Mouse (Mus musculus): Measurements from ENCODE around the gene Atp2c2. TPM values are rescaled to one million over a fixed set of nuclear protein-coding genes. Genes with fewer than 3 reads are reported as not detected.

The Atp2c2 gene
- polyA plus RNA-seq, 1 experiment from 2014 or later, result 1.8 TPM

DNA sequence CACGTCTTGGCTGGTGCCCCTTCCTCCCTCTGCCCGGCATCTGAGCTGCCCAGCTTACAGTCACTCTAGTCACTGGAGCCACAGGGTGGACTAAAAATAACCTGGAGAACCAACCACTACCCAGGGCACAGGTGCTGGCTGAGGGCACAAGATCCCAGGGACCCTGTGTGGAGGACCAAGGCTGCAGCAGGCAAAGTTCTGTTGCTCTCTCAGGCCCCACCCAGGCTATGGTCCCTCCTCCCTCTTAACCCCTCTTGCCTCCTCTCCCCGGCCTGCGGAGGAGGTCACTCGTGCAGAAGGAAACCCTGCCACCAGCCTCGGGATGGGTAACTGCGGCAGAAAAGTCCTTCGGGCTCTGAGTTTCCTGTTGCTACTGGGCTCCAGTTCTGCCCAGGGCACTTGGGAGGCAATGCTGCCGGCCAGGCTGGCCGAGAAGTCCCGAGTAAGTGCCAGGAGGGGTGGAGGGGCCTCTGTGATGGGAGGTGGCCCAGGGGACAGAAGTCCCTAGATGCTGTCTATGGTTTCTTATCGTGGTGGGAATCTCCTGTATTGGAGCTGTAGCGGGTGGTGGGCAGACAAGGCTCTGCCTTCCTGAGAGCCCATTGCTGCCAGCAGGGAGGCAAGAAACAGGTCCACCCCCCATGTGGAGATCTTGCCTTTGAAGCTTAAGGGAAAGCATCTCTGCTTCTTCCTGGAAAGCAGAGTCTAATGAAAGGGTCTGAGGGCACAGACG, 33.4 kb upstream of the Atp2c2 start, which contains the start of gene Wfdc1:
Wfdc1 (plus strand) TSS at position 147 of the 733 bp plus-strand sequence.
- 15% methylated on average over 14 of the region's 14 CpGs for WGBS
- H3K4me1 ChIP-seq (ENCODE audit: insufficient read depth), result peaks cover 17% of the 10 kb centered on the region; the same call in 1 of the 2 replicates
- no peak for DNase-seq
- ATAC-seq (ENCODE audit: insufficient read depth), result no peak
- peak within 1 kb of the TSS; percentile 29; the same call in 1 of the 2 replicates for H3K4me2 ChIP-seq
- H3K9ac ChIP-seq, result no peak within 1 kb of the TSS
- H3K27me3 ChIP-seq (ENCODE audit: insufficient read depth, low read length), result no peaks in the 10 kb centered on the region
- H3K36me3 ChIP-seq (ENCODE audit: insufficient read depth), result no peaks in the 10 kb centered on the region
- no peaks in the 10 kb centered on the region for H3K9me3 ChIP-seq (ENCODE audit: low read depth, low read length)
- no peak for TF ChIP-seq CTCF (IDR thresholded peaks at IDR 0.05; ENCODE audit: low read depth)
- H3K27ac ChIP-seq (ENCODE audit: low read depth), result no peak within 1 kb of the TSS; the same call in 1 of the 2 replicates
- no peak within 1 kb of the TSS for H3K4me3 ChIP-seq (ENCODE audit: low read depth, low read length)

DNA sequence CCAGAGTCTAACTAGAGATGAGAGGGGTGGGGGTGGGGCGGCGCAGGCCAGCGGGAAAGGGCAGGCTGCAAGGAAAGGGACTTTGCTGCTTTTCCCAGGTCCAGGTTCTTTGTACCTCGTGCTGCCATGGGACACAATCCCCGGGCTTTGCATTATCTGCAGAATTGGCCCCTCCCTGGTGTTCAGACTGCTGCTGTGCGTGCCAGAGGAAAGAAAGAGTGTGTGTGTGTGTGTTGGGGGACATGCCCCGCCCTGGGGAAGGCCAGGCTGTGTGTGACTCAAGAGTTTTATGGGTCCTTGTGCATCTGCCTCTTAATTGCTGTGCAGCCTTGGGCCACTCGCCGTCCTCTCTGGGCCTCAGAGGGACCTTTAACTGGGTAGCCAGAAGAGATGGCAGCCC, 31.4 kb upstream of the Atp2c2 start:
- no peak overlapping the region for H3K4me3 ChIP-seq (ENCODE audit: low read depth, low read length)

DNA sequence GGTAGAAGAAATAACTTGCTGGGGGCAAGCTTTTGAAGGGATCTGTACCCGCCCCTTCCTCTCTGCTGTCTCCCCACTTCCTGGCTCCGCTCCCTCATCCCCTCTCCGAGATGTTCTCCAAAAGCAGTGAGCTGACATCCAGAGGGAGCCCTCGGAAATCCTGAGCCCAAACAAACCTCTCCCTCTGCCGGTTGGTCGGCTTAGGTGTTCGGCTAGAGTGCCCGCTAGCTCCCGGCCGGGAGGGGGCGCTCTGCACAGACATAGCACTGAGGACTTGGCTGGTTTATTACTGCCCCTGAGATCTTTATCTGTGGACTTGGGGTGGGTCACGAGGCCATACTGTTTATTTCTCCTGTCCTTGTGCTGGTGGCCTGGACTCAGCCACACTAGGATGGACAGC, 30.5 kb upstream of the Atp2c2 start:
- Histone ChIP-seq H3K27me3 (ENCODE audit: insufficient read depth, low read length) (no peaks in the 10 kb centered on the region), H3K4me3 (ENCODE audit: low read depth, low read length) (no peak overlapping the region), H3K27ac (ENCODE audit: low read depth) (no peak overlapping the region), H3K9me3 (ENCODE audit: low read depth, low read length) (no peaks in the 10 kb centered on the region), H3K4me2 (no peak overlapping the region), H3K36me3 (ENCODE audit: insufficient read depth) (no peaks in the 10 kb centered on the region), H3K9ac (no peak overlapping the region), H3K4me1 (ENCODE audit: insufficient read depth) (peaks cover 17% of the 10 kb centered on the region; the same call in 1 of the 2 replicates)
- 36% methylated on average over 12 of the region's 12 CpGs for WGBS
- ATAC-seq (ENCODE audit: insufficient read depth) (no peak), DNase-seq (peak; percentile 42)
- peak; percentile 64 for TF ChIP-seq CTCF (IDR thresholded peaks at IDR 0.05; ENCODE audit: low read depth)

More for the DNA sequence above, 31.4 kb upstream of the Atp2c2 start:
- H3K4me1 ChIP-seq (ENCODE audit: insufficient read depth), result peaks cover 17% of the 10 kb centered on the region; the same call in 1 of the 2 replicates
- no peaks in the 10 kb centered on the region for H3K27me3 ChIP-seq (ENCODE audit: insufficient read depth, low read length)
- H3K9me3 ChIP-seq (ENCODE audit: low read depth, low read length), result no peaks in the 10 kb centered on the region
- no peak for ATAC-seq (ENCODE audit: insufficient read depth)
- no peak overlapping the region for H3K27ac ChIP-seq (ENCODE audit: low read depth)
- no peaks in the 10 kb centered on the region for H3K36me3 ChIP-seq (ENCODE audit: insufficient read depth)
- H3K4me2 ChIP-seq, result no peak overlapping the region
- no peak for TF ChIP-seq CTCF (IDR thresholded peaks at IDR 0.05; ENCODE audit: low read depth)
- WGBS, result 69% methylated on average over 9 of the region's 9 CpGs
- no peak overlapping the region for H3K9ac ChIP-seq
- no peak for DNase-seq

DNA sequence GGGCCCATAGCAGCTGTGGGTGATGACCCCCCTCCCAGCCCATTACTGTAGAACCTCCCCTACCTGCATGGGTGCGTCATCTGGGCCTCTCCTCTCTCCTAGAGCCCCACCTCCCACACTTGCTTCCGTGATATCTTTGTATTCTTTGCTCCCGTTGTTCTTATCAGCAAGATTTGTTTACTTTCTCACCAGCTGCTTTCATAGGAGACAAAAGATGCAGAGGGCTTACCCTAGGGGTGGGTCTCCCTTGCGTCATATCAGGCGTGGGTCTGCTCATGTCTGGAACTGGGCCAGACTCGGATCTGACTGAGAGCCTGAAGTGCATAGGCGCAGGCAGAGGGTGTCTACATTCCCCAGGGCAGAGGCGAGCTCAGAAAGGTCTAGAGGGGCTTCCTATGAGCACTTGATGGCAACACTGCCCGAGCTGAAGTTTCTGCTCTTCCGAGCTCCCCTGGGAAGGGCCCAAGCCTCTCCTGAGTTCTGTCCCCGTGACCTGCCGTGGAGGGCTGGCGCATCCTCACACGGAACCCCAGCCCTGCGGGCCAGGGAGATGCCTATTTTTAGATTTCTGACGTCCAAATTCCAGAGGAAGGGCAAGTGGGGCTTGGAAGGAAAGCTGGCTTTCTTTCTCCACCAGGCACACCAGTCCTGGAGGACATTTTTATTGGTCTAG, 29.3 kb upstream of the Atp2c2 start:
- H3K9ac ChIP-seq, result no peak overlapping the region
- peaks cover 14% of the 10 kb centered on the region; the same call in 1 of the 2 replicates for H3K4me1 ChIP-seq (ENCODE audit: insufficient read depth)
- H3K27ac ChIP-seq (ENCODE audit: low read depth), result peak overlapping the region; percentile 82
- H3K27me3 ChIP-seq (ENCODE audit: insufficient read depth, low read length), result no peaks in the 10 kb centered on the region
- 7% methylated on average over 16 of the region's 16 CpGs for WGBS
- no peak overlapping the region for H3K4me3 ChIP-seq (ENCODE audit: low read depth, low read length)
- no peaks in the 10 kb centered on the region for H3K36me3 ChIP-seq (ENCODE audit: insufficient read depth)
- H3K4me2 ChIP-seq, result peak overlapping the region; percentile 41
- no peak for TF ChIP-seq CTCF (IDR thresholded peaks at IDR 0.05; ENCODE audit: low read depth)
- ATAC-seq (ENCODE audit: insufficient read depth) (peak; percentile 65), DNase-seq (peak; percentile 79)
- no peaks in the 10 kb centered on the region for H3K9me3 ChIP-seq (ENCODE audit: low read depth, low read length)

GRCm38 (mm10) chr8:119673976-119674555, 25.7 kb upstream of the Atp2c2 start:
- no peak overlapping the region for H3K4me2 ChIP-seq
- H3K27me3 ChIP-seq (ENCODE audit: insufficient read depth, low read length), result no peaks in the 10 kb centered on the region
- no peaks in the 10 kb centered on the region for H3K36me3 ChIP-seq (ENCODE audit: insufficient read depth)
- H3K9ac ChIP-seq, result no peak overlapping the region
- peaks cover 5% of the 10 kb centered on the region; the same call in 1 of the 2 replicates for H3K4me1 ChIP-seq (ENCODE audit: insufficient read depth)
- H3K27ac ChIP-seq (ENCODE audit: low read depth), result no peak overlapping the region
- 74% methylated on average over 9 of the region's 11 CpGs for WGBS
- H3K4me3 ChIP-seq (ENCODE audit: low read depth, low read length), result no peak overlapping the region
- no peak for DNase-seq
- no peaks in the 10 kb centered on the region for H3K9me3 ChIP-seq (ENCODE audit: low read depth, low read length)
- ATAC-seq (ENCODE audit: insufficient read depth), result no peak
- TF ChIP-seq CTCF (IDR thresholded peaks at IDR 0.05; ENCODE audit: low read depth), result peak; percentile 44

GRCm38 (mm10) chr8:119675457-119675856, 24.4 kb upstream of the Atp2c2 start:
- no peak for ATAC-seq (ENCODE audit: insufficient read depth)
- TF ChIP-seq CTCF (IDR thresholded peaks at IDR 0.05; ENCODE audit: low read depth), result no peak
- Histone ChIP-seq H3K27me3 (ENCODE audit: insufficient read depth, low read length) (no peaks in the 10 kb centered on the region), H3K9ac (no peak overlapping the region), H3K4me1 (ENCODE audit: insufficient read depth) (peaks cover 3% of the 10 kb centered on the region; the same call in 1 of the 2 replicates), H3K36me3 (ENCODE audit: insufficient read depth) (no peaks in the 10 kb centered on the region), H3K27ac (ENCODE audit: low read depth) (no peak overlapping the region), H3K4me2 (no peak overlapping the region), H3K4me3 (ENCODE audit: low read depth, low read length) (no peak overlapping the region), H3K9me3 (ENCODE audit: low read depth, low read length) (no peaks in the 10 kb centered on the region)
- WGBS, result 81% methylated on average over 5 of the region's 5 CpGs
- no peak for DNase-seq

GRCm38 (mm10) chr8:119676389-119676788, 23.4 kb upstream of the Atp2c2 start:
- peak; percentile 22; the same call in 1 of the 2 replicates for ATAC-seq (ENCODE audit: insufficient read depth)
- no peak overlapping the region for H3K9ac ChIP-seq

More at GRCm38 (mm10) chr8:119676389-119676788, 23.4 kb upstream of the Atp2c2 start:
- Histone ChIP-seq H3K27ac (ENCODE audit: low read depth) (no peak overlapping the region), H3K36me3 (ENCODE audit: insufficient read depth) (no peaks in the 10 kb centered on the region), H3K27me3 (ENCODE audit: insufficient read depth, low read length) (no peaks in the 10 kb centered on the region), H3K4me2 (no peak overlapping the region), H3K9me3 (ENCODE audit: low read depth, low read length) (no peaks in the 10 kb centered on the region), H3K4me1 (ENCODE audit: insufficient read depth) (no peaks in the 10 kb centered on the region), H3K4me3 (ENCODE audit: low read depth, low read length) (no peak overlapping the region)
- peak; percentile 94 for DNase-seq
- peak; percentile 96 for TF ChIP-seq CTCF (IDR thresholded peaks at IDR 0.05; ENCODE audit: low read depth)
- WGBS, result 15% methylated on average over 8 of the region's 8 CpGs
